Mouse (Mus musculus) liver, embryonic 15.5 days (tissue): Measurements from ENCODE around the gene Uxs1. TPM values are rescaled to one million over a fixed set of nuclear protein-coding genes. Genes with fewer than 3 reads are reported as not detected.

Experiments
- ATAC-seq: fragments of 200-750 bp; cut with Nextera tagmentation; 2 replicates; pipeline ENCODE4 v1.8.0; 2017; ENCODE audit warnings: moderate number of reproducible peaks, mild to moderate bottlenecking, moderate library complexity; ENCODE audit not compliant: insufficient read depth
- H3K27ac ChIP-seq: fragments of 300-500 bp; sonication (generic); replicated peaks from 2 replicates; pipeline ENCODE4 v1.5.1; 2015; ENCODE audit warnings: mild to moderate bottlenecking, inconsistent platforms
- H3K27me3 ChIP-seq: fragments of 300-500 bp; sonication (generic); 2 replicates; pipeline ENCODE4 v1.6.1; 2015; ENCODE audit warnings: mild to moderate bottlenecking, inconsistent platforms
- H3K36me3 ChIP-seq: fragments of 300-500 bp; sonication (generic); replicated peaks from 2 replicates; pipeline ENCODE4 v1.6.1; 2015; ENCODE audit warnings: moderate library complexity, mild to moderate bottlenecking, inconsistent platforms
- H3K4me1 ChIP-seq: fragments of 300-500 bp; sonication (generic); replicated peaks from 2 replicates; pipeline ENCODE4 v1.6.1; 2015; ENCODE audit warnings: inconsistent platforms
- H3K4me2 ChIP-seq: fragments of 300-500 bp; sonication (generic); 2 replicates; pipeline ENCODE4 v1.6.1; 2015; ENCODE audit warnings: moderate library complexity, mild to moderate bottlenecking, inconsistent platforms
- H3K4me3 ChIP-seq: fragments of 300-500 bp; sonication (generic); replicated peaks from 2 replicates; pipeline ENCODE4 v1.5.1; 2015; ENCODE audit warnings: mild to moderate bottlenecking, inconsistent platforms
- H3K9ac ChIP-seq: fragments of 300-500 bp; sonication (generic); 2 replicates; pipeline ENCODE4 v1.6.1; 2015; ENCODE audit warnings: moderate library complexity, mild to moderate bottlenecking, inconsistent platforms
- H3K9me3 ChIP-seq: fragments of 300-500 bp; sonication (generic); replicated peaks from 2 replicates; pipeline ENCODE4 v1.6.1; 2016; ENCODE audit warnings: inconsistent platforms
- WGBS: fragments of 180-500 bp; shearing (Covaris S2); methylation state at CpG from one replicate; pipeline ENCODE4 v1.1.7; 2015; ENCODE audit warnings: mixed read lengths; ENCODE audit not compliant: insufficient replicate concordance; 5-methylcytosine and 5-hydroxymethylcytosine counted together
- polyA plus RNA-seq: library from polyadenylated mRNA; unstranded; fragments of >200 nt; fragmentation: Nextera tagmentation; extraction: Ambion mirVana; gene quantifications from 2 replicates; pipeline ENCODE4 v1.2.1, GENCODE M21; 2015

Gene Uxs1
- polyA plus RNA-seq, 1 experiment from 2014 or later, result 8.4 TPM

DNA sequence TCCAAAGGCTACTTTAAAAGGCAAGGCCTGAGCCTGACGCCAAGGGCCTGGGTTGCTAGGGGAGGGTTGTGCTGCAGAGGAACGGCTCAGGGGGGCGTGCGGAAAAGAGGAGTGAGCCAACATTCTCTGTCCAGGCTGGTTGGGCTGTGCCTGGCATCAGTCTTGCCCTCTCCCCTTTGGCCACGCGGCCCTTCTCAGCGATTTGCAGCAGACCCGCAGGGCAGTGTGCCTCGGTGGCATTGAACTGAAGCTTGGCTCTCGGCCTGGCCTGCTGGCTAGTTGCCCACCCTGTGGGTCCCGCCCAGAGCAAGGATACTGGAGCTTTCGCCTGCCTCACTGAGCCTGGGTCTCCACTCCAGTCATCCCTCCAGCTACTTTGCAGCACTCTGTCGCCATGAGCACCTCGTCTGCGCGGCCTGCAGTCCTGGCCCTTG, 97.1 kb downstream of the Uxs1 start, which contains the start of gene 1500015O10Rik:
TSS of gene 1500015O10Rik (plus strand) at position 112 of the 434 bp plus-strand sequence.
- H3K27me3 ChIP-seq, result no peaks in the 10 kb centered on the region
- H3K27ac ChIP-seq, result no peak within 1 kb of the TSS
- ATAC-seq, result no peak
- no peak within 1 kb of the TSS for H3K4me3 ChIP-seq
- no peak within 1 kb of the TSS for H3K9ac ChIP-seq
- WGBS, result 56% methylated on average over 16 of the region's 16 CpGs
- H3K9me3 ChIP-seq, result no peaks in the 10 kb centered on the region
- H3K36me3 ChIP-seq, result no peaks in the 10 kb centered on the region
- no peaks in the 10 kb centered on the region for H3K4me1 ChIP-seq
- no peak within 1 kb of the TSS for H3K4me2 ChIP-seq

DNA sequence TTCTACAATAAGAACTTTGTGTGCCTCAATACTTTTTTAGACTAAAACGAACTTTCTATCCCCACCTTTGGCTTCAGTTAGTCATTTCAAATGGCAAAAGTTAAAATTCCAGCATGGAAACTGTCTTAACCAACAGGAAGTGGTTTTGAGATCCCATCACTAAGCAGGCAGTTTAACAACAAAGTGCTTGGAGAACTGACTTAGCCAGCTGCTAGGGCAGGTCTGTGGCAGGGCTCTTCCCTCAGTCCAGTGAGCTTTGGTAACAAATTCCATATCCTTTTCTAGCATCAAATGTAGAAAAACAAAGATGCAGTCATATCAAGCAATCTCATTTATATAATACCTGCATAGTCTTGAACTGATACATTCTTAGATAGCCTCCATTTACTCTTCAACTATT, 105.1 kb downstream of the Uxs1 start:
- WGBS, result 38% methylated on average over 1 of the region's 1 CpGs
- H3K27me3 ChIP-seq, result no peaks in the 10 kb centered on the region

DNA sequence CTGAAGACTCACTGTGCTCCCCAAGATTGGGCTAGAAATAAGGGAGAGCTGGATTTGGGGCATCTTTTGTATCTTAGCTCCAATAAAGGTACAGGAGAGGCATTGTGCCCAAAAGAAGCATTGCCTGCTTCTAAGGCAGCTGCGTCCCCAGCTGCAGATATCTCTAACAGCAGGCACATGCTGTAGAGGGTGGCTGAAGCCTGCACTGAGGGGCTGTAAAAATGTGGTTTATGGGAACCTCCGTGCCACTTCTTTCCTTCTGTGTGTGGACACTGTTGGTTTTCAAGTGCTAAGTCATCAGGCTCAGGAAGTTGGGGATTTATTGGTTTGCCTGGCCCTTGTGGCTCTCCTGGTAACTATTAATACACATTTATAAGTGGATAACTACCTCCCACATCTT, 108.8 kb downstream of the Uxs1 start:
- H3K9me3 ChIP-seq, result no peaks in the 10 kb centered on the region
- no peak for ATAC-seq
- no peak overlapping the region for H3K9ac ChIP-seq
- H3K27me3 ChIP-seq, result no peaks in the 10 kb centered on the region
- H3K27ac ChIP-seq, result no peak overlapping the region
- WGBS, result 41% methylated on average over 2 of the region's 2 CpGs
- no peaks in the 10 kb centered on the region for H3K36me3 ChIP-seq
- no peak overlapping the region for H3K4me2 ChIP-seq
- H3K4me1 ChIP-seq, result no peaks in the 10 kb centered on the region
- no peak overlapping the region for H3K4me3 ChIP-seq

More for the DNA sequence above, 105.1 kb downstream of the Uxs1 start:
- H3K4me3 ChIP-seq, result no peak overlapping the region
- no peak overlapping the region for H3K9ac ChIP-seq
- no peak for ATAC-seq
- no peaks in the 10 kb centered on the region for H3K36me3 ChIP-seq
- no peak overlapping the region for H3K27ac ChIP-seq
- H3K4me1 ChIP-seq, result no peaks in the 10 kb centered on the region
- no peaks in the 10 kb centered on the region for H3K9me3 ChIP-seq
- no peak overlapping the region for H3K4me2 ChIP-seq

DNA sequence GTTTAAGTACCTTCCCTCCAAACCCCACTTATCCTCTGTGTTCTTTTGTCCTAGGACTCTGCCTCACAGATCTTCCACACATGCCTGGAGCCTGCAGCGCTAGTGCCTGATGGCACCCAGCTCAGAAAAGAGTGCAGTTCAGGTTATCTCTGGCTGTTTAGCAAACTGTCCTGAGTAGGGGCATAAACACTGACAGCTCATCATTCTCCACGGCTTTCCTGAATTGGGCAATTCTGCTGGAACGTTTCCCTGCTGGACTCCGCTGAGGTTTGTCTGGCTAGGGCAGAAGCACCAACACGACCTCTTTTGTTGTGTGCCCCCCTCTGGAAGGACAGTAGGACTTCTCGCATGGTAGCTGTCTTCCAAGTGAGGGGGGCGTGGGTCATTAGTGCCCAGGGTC, 109.6 kb downstream of the Uxs1 start:
- no peaks in the 10 kb centered on the region for H3K4me1 ChIP-seq

DNA sequence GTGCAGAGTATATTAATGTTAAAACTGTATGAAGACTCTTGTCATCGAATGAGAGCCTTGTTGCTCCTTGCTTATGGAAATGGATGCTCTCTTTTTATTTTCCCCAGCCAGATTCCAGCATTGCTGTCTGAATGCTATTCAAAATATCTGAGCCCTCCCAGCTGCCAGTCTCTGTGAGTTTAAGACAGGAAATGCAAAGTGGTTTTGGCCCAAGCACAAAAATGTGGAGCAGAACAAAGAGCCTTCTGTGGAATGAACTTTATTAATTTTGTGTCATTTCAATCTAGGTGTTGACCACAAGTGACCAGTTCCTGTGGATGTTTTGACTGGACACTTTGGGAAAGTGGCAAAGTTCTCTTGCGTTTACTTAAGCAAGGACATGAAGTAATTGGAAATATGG, 112.8 kb downstream of the Uxs1 start:
- no peak overlapping the region for H3K9ac ChIP-seq
- H3K27me3 ChIP-seq, result no peaks in the 10 kb centered on the region
- WGBS, result 52% methylated on average over 2 of the region's 2 CpGs
- no peak overlapping the region for H3K27ac ChIP-seq
- H3K36me3 ChIP-seq, result no peaks in the 10 kb centered on the region
- no peaks in the 10 kb centered on the region for H3K4me1 ChIP-seq
- no peaks in the 10 kb centered on the region for H3K9me3 ChIP-seq
- no peak for ATAC-seq
- H3K4me3 ChIP-seq, result no peak overlapping the region
- H3K4me2 ChIP-seq, result no peak overlapping the region

More for the DNA sequence above, 109.6 kb downstream of the Uxs1 start:
- H3K9me3 ChIP-seq, result no peaks in the 10 kb centered on the region
- H3K4me3 ChIP-seq, result no peak overlapping the region
- H3K27me3 ChIP-seq, result no peaks in the 10 kb centered on the region
- no peak for ATAC-seq
- no peaks in the 10 kb centered on the region for H3K36me3 ChIP-seq
- H3K4me2 ChIP-seq, result no peak overlapping the region
- H3K9ac ChIP-seq, result no peak overlapping the region
- H3K27ac ChIP-seq, result no peak overlapping the region
- WGBS, result 52% methylated on average over 7 of the region's 7 CpGs

DNA sequence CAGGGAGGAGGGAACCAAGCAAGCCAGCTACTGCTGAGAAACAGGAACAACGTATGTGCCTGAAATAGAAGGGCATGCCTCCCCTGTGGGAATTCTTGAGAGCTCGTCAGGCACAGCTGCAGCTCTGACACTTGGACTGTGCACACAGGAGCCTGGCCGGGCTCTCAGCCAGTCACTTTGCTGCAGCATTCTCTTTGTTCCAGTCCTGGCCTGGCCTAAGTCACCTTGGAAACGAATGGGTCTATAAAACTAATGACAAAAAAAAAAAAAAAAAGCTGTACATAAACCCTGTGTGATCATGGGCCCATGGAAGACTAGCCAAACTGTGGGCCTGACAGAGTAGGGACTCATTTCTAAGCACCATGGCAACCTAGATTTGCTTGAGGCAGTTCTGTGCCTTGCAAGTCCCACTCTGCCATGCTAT, 129.0 kb downstream of the Uxs1 start:
- no peak overlapping the region for H3K9ac ChIP-seq
- no peak overlapping the region for H3K4me3 ChIP-seq
- no peak for ATAC-seq

More for the DNA sequence above, 129.0 kb downstream of the Uxs1 start:
- H3K4me1 ChIP-seq, result no peaks in the 10 kb centered on the region
- H3K4me2 ChIP-seq, result no peak overlapping the region
- no peaks in the 10 kb centered on the region for H3K9me3 ChIP-seq
- no peaks in the 10 kb centered on the region for H3K27me3 ChIP-seq
- no peaks in the 10 kb centered on the region for H3K36me3 ChIP-seq
- whole genome bisulfite sequencing, result 27% methylated on average over 4 of the region's 4 CpGs
- no peak overlapping the region for H3K27ac ChIP-seq

Other genes starting within 250 kb of the Uxs1 start
- 0.91 and 1.7 TPM in 2 replicates for gene 1500015O10Rik, start 97.2 kb downstream of the Uxs1 start, polyA plus RNA-seq
- gene Tpp2, start 105.8 kb upstream of the Uxs1 start, polyA plus RNA-seq, result 23.6 and 24.4 TPM in 2 replicates
- gene Mettl21c, start 192.2 kb upstream of the Uxs1 start, polyA plus RNA-seq, result 0.13 and 0.15 TPM in 2 replicates
- 0.10 and 0.12 TPM in 2 replicates for gene Gm8251, start 234.1 kb upstream of the Uxs1 start, polyA plus RNA-seq